Mouse (Mus musculus): ENCODE data around the gene Dusp28. TPM values are rescaled to one million over a fixed set of nuclear protein-coding genes. Genes with fewer than 3 reads are reported as not detected.

Dusp28 gene
- total RNA-seq, 1 experiment: 4.8 TPM

- no peak for TF ChIP-seq ZNF384 (IDR thresholded peaks at IDR 0.05; ENCODE audit: low read depth, low read length)
- TF ChIP-seq CHD2 (IDR thresholded peaks at IDR 0.05; ENCODE audit: low read depth, low read length): no peak
- no peak for TF ChIP-seq ZC3H11A (IDR thresholded peaks at IDR 0.05; ENCODE audit: borderline replicate concordance, low read depth, low read length)
- no peak for TF ChIP-seq MAFK (IDR thresholded peaks at IDR 0.05; ENCODE audit: insufficient read depth, low read depth, low read length)
- TF ChIP-seq HCFC1 (IDR thresholded peaks at IDR 0.05; ENCODE audit: borderline replicate concordance, insufficient read depth, low read length): no peak
- in situ Hi-C loops (cut with MboI; ENCODE audit: low sequenced_read_pairs in 2 of 2, unreplicated experiment in 2 of 2): no loop called here
- H3K9ac ChIP-seq (ENCODE audit: insufficient read depth, low read depth, low read length, poor library complexity, severe bottlenecking): no peak overlapping the region
- H3K4me1 ChIP-seq (ENCODE audit: control insufficient read depth in 2 of 2, insufficient read depth in 2 of 2, low read length in 2 of 2, poor library complexity in 1 of 2): no peaks in the 10 kb centered on the region
- no peak overlapping the region for H3K4me3 ChIP-seq (ENCODE audit: insufficient read depth in 1 of 2, low read depth in 1 of 2, low read length in 2 of 2, poor library complexity in 1 of 2, severe bottlenecking in 1 of 2)
- no peaks in the 10 kb centered on the region for H3K9me3 ChIP-seq (ENCODE audit: control insufficient read depth, insufficient read depth, low read depth, low read length)
- no peak for DNase-seq (ENCODE audit: low read depth, low spot score)
- no peak overlapping the region for H3K27ac ChIP-seq (ENCODE audit: insufficient read depth, low read depth, low read length, poor library complexity, severe bottlenecking)
- no peaks in the 10 kb centered on the region for H3K36me3 ChIP-seq (ENCODE audit: control insufficient read depth, insufficient read depth, low read length, poor library complexity, severe bottlenecking)
These were observed 29.3 kb upstream of the Dusp28 start for GRCm38 (mm10) chr1:92877431-92877978.

- Histone ChIP-seq H3K4me1 (ENCODE audit: control insufficient read depth in 2 of 2, insufficient read depth in 2 of 2, low read length in 2 of 2, poor library complexity in 1 of 2) (no peaks in the 10 kb centered on the region), H3K9ac (ENCODE audit: insufficient read depth, low read depth, low read length, poor library complexity, severe bottlenecking) (no peak overlapping the region), H3K4me3 (ENCODE audit: insufficient read depth in 1 of 2, low read depth in 1 of 2, low read length in 2 of 2, poor library complexity in 1 of 2, severe bottlenecking in 1 of 2) (no peak overlapping the region), H3K27ac (ENCODE audit: insufficient read depth, low read depth, low read length, poor library complexity, severe bottlenecking) (no peak overlapping the region), H3K36me3 (ENCODE audit: control insufficient read depth, insufficient read depth, low read length, poor library complexity, severe bottlenecking) (no peaks in the 10 kb centered on the region), H3K9me3 (ENCODE audit: control insufficient read depth, insufficient read depth, low read depth, low read length) (no peaks in the 10 kb centered on the region)
- no peak for DNase-seq (ENCODE audit: low read depth, low spot score)
- in situ Hi-C loops (cut with MboI; ENCODE audit: low sequenced_read_pairs in 2 of 2, unreplicated experiment in 2 of 2): no loop called here
- TF ChIP-seq ZC3H11A (IDR thresholded peaks at IDR 0.05; ENCODE audit: borderline replicate concordance, low read depth, low read length) (no peak), MAFK (IDR thresholded peaks at IDR 0.05; ENCODE audit: insufficient read depth, low read depth, low read length) (no peak), ZNF384 (IDR thresholded peaks at IDR 0.05; ENCODE audit: low read depth, low read length) (no peak), CHD2 (IDR thresholded peaks at IDR 0.05; ENCODE audit: low read depth, low read length) (no peak), HCFC1 (IDR thresholded peaks at IDR 0.05; ENCODE audit: borderline replicate concordance, insufficient read depth, low read length) (no peak)
These were observed 28.6 kb upstream of the Dusp28 start for GRCm38 (mm10) chr1:92878066-92878741.

- Histone ChIP-seq H3K27ac (ENCODE audit: insufficient read depth, low read depth, low read length, poor library complexity, severe bottlenecking) (no peak overlapping the region), H3K4me3 (ENCODE audit: insufficient read depth in 1 of 2, low read depth in 1 of 2, low read length in 2 of 2, poor library complexity in 1 of 2, severe bottlenecking in 1 of 2) (no peak overlapping the region), H3K9me3 (ENCODE audit: control insufficient read depth, insufficient read depth, low read depth, low read length) (no peaks in the 10 kb centered on the region), H3K4me1 (ENCODE audit: control insufficient read depth in 2 of 2, insufficient read depth in 2 of 2, low read length in 2 of 2, poor library complexity in 1 of 2) (no peaks in the 10 kb centered on the region), H3K36me3 (ENCODE audit: control insufficient read depth, insufficient read depth, low read length, poor library complexity, severe bottlenecking) (no peaks in the 10 kb centered on the region), H3K9ac (ENCODE audit: insufficient read depth, low read depth, low read length, poor library complexity, severe bottlenecking) (no peak overlapping the region)
- DNase-seq (ENCODE audit: low read depth, low spot score): no peak
- in situ Hi-C loops (cut with MboI; ENCODE audit: low sequenced_read_pairs in 2 of 2, unreplicated experiment in 2 of 2): no loop called here
- TF ChIP-seq ZNF384 (IDR thresholded peaks at IDR 0.05; ENCODE audit: low read depth, low read length) (no peak), ZC3H11A (IDR thresholded peaks at IDR 0.05; ENCODE audit: borderline replicate concordance, low read depth, low read length) (no peak), CHD2 (IDR thresholded peaks at IDR 0.05; ENCODE audit: low read depth, low read length) (no peak), MAFK (IDR thresholded peaks at IDR 0.05; ENCODE audit: insufficient read depth, low read depth, low read length) (no peak), HCFC1 (IDR thresholded peaks at IDR 0.05; ENCODE audit: borderline replicate concordance, insufficient read depth, low read length) (no peak)
These were observed 27.5 kb upstream of the Dusp28 start for GRCm38 (mm10) chr1:92879266-92879665.

- H3K36me3 ChIP-seq (ENCODE audit: control insufficient read depth, insufficient read depth, low read length, poor library complexity, severe bottlenecking): no peaks in the 10 kb centered on the region
- in situ Hi-C loops (cut with MboI; ENCODE audit: low sequenced_read_pairs in 2 of 2, unreplicated experiment in 2 of 2): no loop called here
- no peak overlapping the region for H3K4me3 ChIP-seq (ENCODE audit: insufficient read depth in 1 of 2, low read depth in 1 of 2, low read length in 2 of 2, poor library complexity in 1 of 2, severe bottlenecking in 1 of 2)
- no peaks in the 10 kb centered on the region for H3K4me1 ChIP-seq (ENCODE audit: control insufficient read depth in 2 of 2, insufficient read depth in 2 of 2, low read length in 2 of 2, poor library complexity in 1 of 2)
- TF ChIP-seq ZNF384 (IDR thresholded peaks at IDR 0.05; ENCODE audit: low read depth, low read length) (no peak), ZC3H11A (IDR thresholded peaks at IDR 0.05; ENCODE audit: borderline replicate concordance, low read depth, low read length) (no peak), HCFC1 (IDR thresholded peaks at IDR 0.05; ENCODE audit: borderline replicate concordance, insufficient read depth, low read length) (no peak), CHD2 (IDR thresholded peaks at IDR 0.05; ENCODE audit: low read depth, low read length) (no peak), MAFK (IDR thresholded peaks at IDR 0.05; ENCODE audit: insufficient read depth, low read depth, low read length) (no peak)
- H3K9ac ChIP-seq (ENCODE audit: insufficient read depth, low read depth, low read length, poor library complexity, severe bottlenecking): no peak overlapping the region
- H3K27ac ChIP-seq (ENCODE audit: insufficient read depth, low read depth, low read length, poor library complexity, severe bottlenecking): no peak overlapping the region
- no peaks in the 10 kb centered on the region for H3K9me3 ChIP-seq (ENCODE audit: control insufficient read depth, insufficient read depth, low read depth, low read length)
- no peak for DNase-seq (ENCODE audit: low read depth, low spot score)
These were observed 26.7 kb upstream of the Dusp28 start for GRCm38 (mm10) chr1:92880101-92880500.

Measured in ES-E14 (cell line).